Mouse (Mus musculus): ENCODE measurements around the gene Xdh. TPM values are rescaled to one million over a fixed set of nuclear protein-coding genes. Genes with fewer than 3 reads are reported as not detected.
"Not testable (repeated sequence)": the region's sequence is repeated elsewhere in the genome, so short reads cannot be mapped to it uniquely, and the experiment has no call there.

The Xdh gene
- polyA plus RNA-seq, 1 experiment from 2014 or later, result 0.28 TPM

- H3K4me1 ChIP-seq (ENCODE audit: control insufficient read depth, insufficient read depth, low read depth, low read length), result no peaks in the 10 kb centered on the region
- H3K4me2 ChIP-seq (ENCODE audit: low read length), result no peak overlapping the region
- H3K9me3 ChIP-seq (ENCODE audit: control insufficient read depth, low read length), result no peaks in the 10 kb centered on the region
- no peak overlapping the region for H3K9ac ChIP-seq (ENCODE audit: low read depth, low read length)
- no peak for ATAC-seq
- WGBS, result 84% methylated on average over 3 of the region's 3 CpGs
- no peak overlapping the region for H3K4me3 ChIP-seq (ENCODE audit: low read length)
- no peak overlapping the region for H3K27ac ChIP-seq (ENCODE audit: low read depth, low read length)
- no peaks in the 10 kb centered on the region for H3K36me3 ChIP-seq (ENCODE audit: control insufficient read depth, insufficient read depth, low read length)
- no peaks in the 10 kb centered on the region for H3K27me3 ChIP-seq (replicated peaks; ENCODE audit: control insufficient read depth, insufficient read depth, low read length)
Measured at GRCm38 (mm10) chr17:73845632-73846031, 104.4 kb downstream of the Xdh start.

GRCm38 (mm10) chr17:73842963-73843362 is 107.0 kb downstream of the Xdh start:
- no peak overlapping the region for H3K4me3 ChIP-seq (ENCODE audit: low read length)
- H3K9ac ChIP-seq (ENCODE audit: low read depth, low read length), result no peak overlapping the region
- WGBS, result 81% methylated on average over 1 of the region's 1 CpGs
- no peaks in the 10 kb centered on the region for H3K9me3 ChIP-seq (ENCODE audit: control insufficient read depth, low read length)
- no peak overlapping the region for H3K27ac ChIP-seq (ENCODE audit: low read depth, low read length)
- H3K36me3 ChIP-seq (ENCODE audit: control insufficient read depth, insufficient read depth, low read length), result no peaks in the 10 kb centered on the region
- no peak for ATAC-seq
- H3K27me3 ChIP-seq (replicated peaks; ENCODE audit: control insufficient read depth, insufficient read depth, low read length), result no peaks in the 10 kb centered on the region
- H3K4me2 ChIP-seq (ENCODE audit: low read length), result no peak overlapping the region
- H3K4me1 ChIP-seq (ENCODE audit: control insufficient read depth, insufficient read depth, low read depth, low read length), result no peaks in the 10 kb centered on the region

GRCm38 (mm10) chr17:73839876-73840275 is 110.1 kb downstream of the Xdh start:
- WGBS, result 31% methylated on average over 1 of the region's 1 CpGs
- H3K27me3 ChIP-seq (replicated peaks; ENCODE audit: control insufficient read depth, insufficient read depth, low read length); H3K36me3 ChIP-seq (ENCODE audit: control insufficient read depth, insufficient read depth, low read length); H3K4me3 ChIP-seq (ENCODE audit: low read length); H3K4me1 ChIP-seq (ENCODE audit: control insufficient read depth, insufficient read depth, low read depth, low read length); H3K9ac ChIP-seq (ENCODE audit: low read depth, low read length); H3K9me3 ChIP-seq (ENCODE audit: control insufficient read depth, low read length); H3K27ac ChIP-seq (ENCODE audit: low read depth, low read length); ATAC-seq; H3K4me2 ChIP-seq (ENCODE audit: low read length): not testable (repeated sequence)

- H3K36me3 ChIP-seq (ENCODE audit: control insufficient read depth, insufficient read depth, low read length), result no peaks in the 10 kb centered on the region
- H3K27ac ChIP-seq (ENCODE audit: low read depth, low read length), result no peak overlapping the region
- H3K4me1 ChIP-seq (ENCODE audit: control insufficient read depth, insufficient read depth, low read depth, low read length), result no peaks in the 10 kb centered on the region
- no peaks in the 10 kb centered on the region for H3K9me3 ChIP-seq (ENCODE audit: control insufficient read depth, low read length)
- ATAC-seq, result no peak
- H3K9ac ChIP-seq (ENCODE audit: low read depth, low read length), result no peak overlapping the region
- no peaks in the 10 kb centered on the region for H3K27me3 ChIP-seq (replicated peaks; ENCODE audit: control insufficient read depth, insufficient read depth, low read length)
- no peak overlapping the region for H3K4me3 ChIP-seq (ENCODE audit: low read length)
- WGBS, result 55% methylated on average over 3 of the region's 3 CpGs
- no peak overlapping the region for H3K4me2 ChIP-seq (ENCODE audit: low read length)
Measured at GRCm38 (mm10) chr17:73839086-73839835, 110.7 kb downstream of the Xdh start.

- no peaks in the 10 kb centered on the region for H3K4me1 ChIP-seq (ENCODE audit: control insufficient read depth, insufficient read depth, low read depth, low read length)
- no peak for ATAC-seq
- no peaks in the 10 kb centered on the region for H3K27me3 ChIP-seq (replicated peaks; ENCODE audit: control insufficient read depth, insufficient read depth, low read length)
- H3K27ac ChIP-seq (ENCODE audit: low read depth, low read length), result no peak overlapping the region
- no peak overlapping the region for H3K4me3 ChIP-seq (ENCODE audit: low read length)
- H3K9ac ChIP-seq (ENCODE audit: low read depth, low read length), result no peak overlapping the region
- no peak overlapping the region for H3K4me2 ChIP-seq (ENCODE audit: low read length)
- H3K36me3 ChIP-seq (ENCODE audit: control insufficient read depth, insufficient read depth, low read length), result no peaks in the 10 kb centered on the region
- WGBS, result 83% methylated on average over 4 of the region's 4 CpGs
- no peaks in the 10 kb centered on the region for H3K9me3 ChIP-seq (ENCODE audit: control insufficient read depth, low read length)
Measured at GRCm38 (mm10) chr17:73837244-73837643, 112.8 kb downstream of the Xdh start.

DNA sequence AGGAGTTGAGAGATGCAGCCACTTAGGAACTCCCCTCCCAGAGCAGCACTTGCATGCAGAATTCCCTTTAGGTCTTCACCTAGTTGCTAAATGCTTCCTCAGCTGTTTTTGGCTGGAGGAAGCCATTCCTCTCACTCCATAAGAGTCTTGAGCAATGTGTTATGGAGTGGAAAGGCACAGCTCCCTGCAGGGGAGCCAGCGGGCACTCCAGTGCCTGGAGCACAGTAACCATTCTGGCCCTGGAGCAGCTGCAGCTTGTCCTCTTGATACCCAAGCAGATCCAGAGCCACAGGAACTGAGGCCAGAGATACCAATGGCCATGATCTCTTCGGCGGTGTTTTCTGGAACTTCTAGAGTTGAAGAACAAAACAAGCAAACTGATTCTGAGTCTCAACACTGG is 113.4 kb downstream of the Xdh start:
- Histone ChIP-seq H3K4me2 (ENCODE audit: low read length) (no peak overlapping the region), H3K27me3 (replicated peaks; ENCODE audit: control insufficient read depth, insufficient read depth, low read length) (no peaks in the 10 kb centered on the region), H3K4me1 (ENCODE audit: control insufficient read depth, insufficient read depth, low read depth, low read length) (no peaks in the 10 kb centered on the region), H3K9ac (ENCODE audit: low read depth, low read length) (no peak overlapping the region), H3K36me3 (ENCODE audit: control insufficient read depth, insufficient read depth, low read length) (peaks cover under 1% of the 10 kb centered on the region; the same call in 1 of the 2 replicates), H3K27ac (ENCODE audit: low read depth, low read length) (no peak overlapping the region), H3K9me3 (ENCODE audit: control insufficient read depth, low read length) (no peaks in the 10 kb centered on the region), H3K4me3 (ENCODE audit: low read length) (no peak overlapping the region)
- ATAC-seq, result no peak
- WGBS, result 93% methylated on average over 3 of the region's 3 CpGs

Other genes with a start within 250 kb of the Xdh start
- gene Galnt14, start 239.7 kb downstream of the Xdh start, polyA plus RNA-seq (2015; fragmentation: Nextera tagmentation; extraction: Ambion mirVana), result 18.3 and 18.5 TPM in 2 replicates
- 26.5 and 29.8 TPM in 2 replicates for gene Ehd3, start 146.1 kb downstream of the Xdh start, polyA plus RNA-seq (2015; fragmentation: Nextera tagmentation; extraction: Ambion mirVana)
- gene Srd5a2, start 97.7 kb upstream of the Xdh start, polyA plus RNA-seq (2015; fragmentation: Nextera tagmentation; extraction: Ambion mirVana), result 0.15 and 0.19 TPM in 2 replicates